Mouse (Mus musculus) hindlimb bud, embryonic 11.5 days (tissue): ENCODE results near the gene Egflam.
A peak's percentile ranks its signal among the peaks of the same experiment; 100 is the strongest.

Source experiments
- DNase-seq: peaks from one replicate; pipeline ENCODE4 v3.0.0-alpha.2; 2012; ENCODE audit warnings: low read depth, low spot score; ENCODE audit errors: extremely low spot score

Gene Egflam

DNA sequence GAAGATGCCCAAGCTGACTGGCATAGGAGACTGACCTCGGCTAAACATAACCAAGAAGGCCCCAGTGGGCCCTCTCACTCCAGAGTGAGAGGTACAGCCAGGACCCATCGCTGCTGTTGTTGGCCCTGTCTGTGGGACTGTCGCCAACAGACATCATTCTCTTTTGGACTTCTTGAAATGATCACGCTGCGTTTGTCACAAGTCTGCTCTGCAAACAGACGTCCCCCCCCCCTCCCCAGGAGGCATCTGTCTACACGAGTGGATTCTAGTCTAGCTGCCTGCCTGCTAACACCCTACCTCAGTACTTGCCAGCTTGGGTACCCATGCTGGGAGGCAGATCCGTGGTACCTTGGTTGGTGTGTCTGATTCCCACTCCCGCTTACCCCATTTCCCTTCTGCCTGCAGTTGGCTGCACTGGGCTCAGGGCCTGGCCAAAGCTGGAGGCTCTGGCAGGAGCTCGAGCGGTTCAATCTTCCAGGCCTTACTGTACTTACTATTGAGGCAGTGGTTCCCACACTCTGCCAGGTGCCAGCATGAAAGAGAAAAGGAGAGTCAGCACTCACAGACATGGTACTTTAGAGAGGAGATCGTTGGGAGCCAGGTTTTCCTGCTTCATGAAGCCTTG is 173.9 kb downstream of the Egflam start:
- no peak for DNase-seq

DNA sequence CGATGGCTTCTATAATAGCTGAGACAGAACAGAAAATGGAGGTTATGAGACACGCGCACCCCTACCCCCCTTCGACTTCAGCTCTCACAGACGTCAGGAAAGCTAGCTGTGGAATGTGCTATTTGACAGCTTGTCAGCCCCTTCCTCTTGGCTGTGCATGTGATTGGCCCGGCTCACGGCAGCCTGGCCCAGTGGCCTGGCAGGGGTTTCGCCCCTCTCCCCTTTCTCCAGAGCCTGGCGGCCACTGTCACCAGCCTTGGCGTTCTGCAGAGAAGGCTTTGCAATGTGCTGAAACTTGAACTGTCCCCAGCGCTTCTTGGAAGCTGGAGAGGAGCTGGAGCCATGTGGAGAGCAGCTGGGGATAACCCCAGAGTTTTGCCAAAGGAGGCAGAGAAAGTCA is 175.4 kb downstream of the Egflam start:
- no peak for DNase-seq

DNA sequence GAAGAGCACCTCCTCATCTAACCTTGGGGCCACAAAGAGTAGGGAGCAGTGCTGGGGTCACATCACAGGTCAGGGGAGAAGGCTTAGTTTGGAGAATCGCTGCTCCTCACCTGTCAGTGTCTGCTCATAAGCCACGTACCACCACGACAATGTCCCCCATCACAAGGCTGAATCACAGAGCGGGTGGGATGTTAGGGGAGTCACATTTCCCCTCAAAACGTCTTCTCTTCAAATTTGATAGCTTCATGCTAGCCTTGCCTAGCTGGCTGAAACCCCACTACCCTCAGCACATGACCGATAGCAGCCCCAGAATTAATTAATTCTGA is 181.0 kb downstream of the Egflam start:
- DNase-seq, result no peak

DNA sequence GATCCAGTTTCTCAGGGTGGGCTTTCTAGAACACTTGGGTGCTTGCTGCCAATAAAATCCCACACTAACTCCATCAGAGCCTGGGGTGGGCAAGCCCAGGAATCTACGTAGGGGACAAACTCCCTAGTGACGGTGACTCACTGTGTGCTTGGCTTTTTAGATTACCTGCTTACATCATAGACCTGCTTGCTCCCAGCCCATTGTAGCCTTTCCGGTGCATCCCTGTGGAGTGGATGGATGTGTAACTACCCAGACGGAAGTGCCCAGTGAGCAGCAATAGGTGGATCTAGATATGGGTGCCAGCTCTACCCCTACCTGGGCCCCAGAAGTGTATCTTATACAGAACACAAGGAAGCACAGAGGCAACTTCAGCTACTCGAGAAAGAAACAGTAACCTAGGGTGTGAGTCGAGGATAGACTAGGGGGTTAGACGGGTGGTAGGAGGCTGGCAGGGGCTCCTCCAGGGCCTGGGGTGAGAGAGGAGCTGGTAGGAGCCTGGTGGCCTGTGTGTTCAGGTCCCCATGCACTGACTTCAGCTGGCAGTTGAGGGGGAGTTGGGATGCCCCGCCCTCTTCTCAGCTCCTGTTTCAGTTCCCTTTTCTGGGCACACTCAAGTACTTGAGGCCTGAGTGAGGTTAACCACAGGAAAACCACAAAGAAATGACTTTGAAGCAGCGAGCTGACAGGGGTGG is 181.5 kb downstream of the Egflam start:
- DNase-seq, result no peak

DNA sequence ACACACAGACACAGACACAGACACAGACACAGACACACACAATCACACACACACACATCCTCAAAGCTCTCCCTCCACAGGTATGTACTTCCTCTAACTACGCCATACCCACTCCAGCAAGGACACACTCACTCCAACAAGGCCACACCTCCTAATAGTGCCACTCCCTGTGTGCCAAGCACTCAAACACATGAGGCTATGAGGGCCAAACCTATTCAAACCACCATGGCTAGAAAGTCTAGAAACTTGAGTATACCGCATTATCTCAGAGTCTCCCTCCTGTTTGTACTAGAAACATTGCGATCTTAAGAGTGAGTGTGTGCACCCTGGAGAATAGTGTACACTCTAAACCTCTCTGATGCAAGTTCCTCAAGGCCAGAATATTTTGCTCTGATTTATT is 182.3 kb downstream of the Egflam start:
- no peak for DNase-seq

DNA sequence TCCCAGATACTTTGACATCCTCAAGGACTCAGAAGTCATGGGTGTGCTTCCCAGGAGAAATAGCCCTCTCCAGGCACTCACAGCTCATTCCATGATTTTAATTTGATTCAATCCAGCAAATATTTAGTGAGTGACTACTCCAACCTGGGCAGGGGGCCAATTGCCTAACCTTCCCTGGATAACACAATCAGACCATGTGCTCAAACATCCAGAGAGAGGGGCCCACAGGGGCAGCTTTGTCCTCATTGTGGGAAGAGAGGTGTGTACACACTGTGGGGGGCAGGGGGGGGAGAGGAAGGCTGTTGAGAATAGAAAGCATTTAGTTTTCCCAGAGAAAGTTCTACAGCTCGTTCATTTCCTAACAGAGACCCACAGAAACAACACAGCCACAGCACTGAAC is 184.5 kb downstream of the Egflam start:
- DNase-seq, result no peak

DNA sequence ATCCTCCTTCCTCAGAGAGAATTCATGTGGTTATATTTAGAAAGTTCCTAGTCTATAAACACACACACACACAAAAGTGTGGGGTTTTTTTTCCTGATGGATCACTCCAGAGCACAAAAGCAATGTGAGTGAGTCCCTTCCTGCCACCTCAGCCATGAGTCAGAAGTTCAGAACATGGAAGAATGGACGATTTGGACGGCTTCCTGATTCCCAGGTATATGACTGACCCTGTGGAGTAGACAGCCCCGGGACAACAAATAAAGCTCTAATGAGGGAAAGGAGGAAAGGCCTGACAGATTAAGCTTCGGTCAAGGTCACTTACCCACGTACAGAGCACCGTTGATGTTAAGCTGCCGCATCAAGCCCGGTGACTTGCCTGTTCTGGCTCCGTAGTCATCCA is 190.0 kb downstream of the Egflam start:
- DNase-seq, result no peak

DNA sequence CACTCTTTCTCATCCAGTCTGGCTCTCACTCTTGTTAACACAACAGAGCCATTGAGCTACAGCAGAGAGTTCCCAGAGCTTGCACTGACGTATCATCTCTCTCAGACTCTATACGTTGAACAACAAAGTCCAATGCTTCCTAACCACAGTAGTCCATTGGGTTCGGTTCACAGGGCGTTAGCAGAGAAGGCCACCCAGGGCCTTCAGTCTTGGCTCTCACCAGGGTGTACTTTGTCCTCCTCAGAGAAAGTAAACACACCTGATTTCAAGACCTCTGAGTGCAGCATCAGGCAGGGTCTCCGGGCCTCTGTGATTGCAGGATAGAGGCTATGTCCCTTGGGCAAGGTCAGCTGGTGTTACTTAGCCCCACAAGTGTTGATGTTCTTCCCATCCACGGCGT is 190.9 kb downstream of the Egflam start:
- no peak for DNase-seq

DNA sequence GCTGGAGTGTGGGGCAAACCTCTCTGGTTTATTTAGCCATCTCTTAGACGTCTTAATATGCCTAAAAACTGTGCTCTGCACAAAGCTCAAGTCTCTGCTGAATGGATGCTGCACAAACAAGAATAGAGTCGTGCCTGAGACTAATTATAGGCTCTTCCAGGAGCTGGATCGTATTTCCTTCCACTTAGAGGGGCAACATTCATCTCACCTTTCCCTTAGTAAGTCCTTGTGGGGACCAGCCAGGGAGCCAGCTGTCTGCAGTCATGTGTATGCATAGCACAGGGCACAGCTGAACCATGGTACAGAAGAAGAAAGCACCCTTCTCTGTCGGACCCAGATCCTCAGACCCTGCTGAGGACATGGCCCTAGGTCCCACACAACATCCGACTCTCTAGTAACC is 192.1 kb downstream of the Egflam start:
- peak; percentile 41 for DNase-seq

DNA sequence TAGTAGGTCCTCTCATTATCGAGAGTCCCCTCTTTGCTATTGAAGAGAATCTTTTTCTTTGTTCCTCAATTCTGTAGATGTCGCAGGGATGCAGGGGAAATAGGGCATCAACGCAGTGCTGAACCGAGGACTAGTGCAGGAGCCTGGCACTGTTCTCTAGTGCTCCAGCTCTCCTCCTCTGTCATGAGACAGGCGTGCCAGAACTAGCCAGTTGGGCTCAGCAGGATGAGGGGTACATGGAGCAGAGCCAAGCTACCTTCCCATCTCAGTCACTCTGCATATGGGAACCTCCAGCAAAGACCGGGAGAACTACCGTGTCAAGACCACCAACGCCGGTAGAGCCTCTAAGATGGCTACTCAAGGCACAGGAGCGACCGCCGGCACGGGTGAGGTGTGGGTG is 193.3 kb downstream of the Egflam start:
- DNase-seq, result no peak

DNA sequence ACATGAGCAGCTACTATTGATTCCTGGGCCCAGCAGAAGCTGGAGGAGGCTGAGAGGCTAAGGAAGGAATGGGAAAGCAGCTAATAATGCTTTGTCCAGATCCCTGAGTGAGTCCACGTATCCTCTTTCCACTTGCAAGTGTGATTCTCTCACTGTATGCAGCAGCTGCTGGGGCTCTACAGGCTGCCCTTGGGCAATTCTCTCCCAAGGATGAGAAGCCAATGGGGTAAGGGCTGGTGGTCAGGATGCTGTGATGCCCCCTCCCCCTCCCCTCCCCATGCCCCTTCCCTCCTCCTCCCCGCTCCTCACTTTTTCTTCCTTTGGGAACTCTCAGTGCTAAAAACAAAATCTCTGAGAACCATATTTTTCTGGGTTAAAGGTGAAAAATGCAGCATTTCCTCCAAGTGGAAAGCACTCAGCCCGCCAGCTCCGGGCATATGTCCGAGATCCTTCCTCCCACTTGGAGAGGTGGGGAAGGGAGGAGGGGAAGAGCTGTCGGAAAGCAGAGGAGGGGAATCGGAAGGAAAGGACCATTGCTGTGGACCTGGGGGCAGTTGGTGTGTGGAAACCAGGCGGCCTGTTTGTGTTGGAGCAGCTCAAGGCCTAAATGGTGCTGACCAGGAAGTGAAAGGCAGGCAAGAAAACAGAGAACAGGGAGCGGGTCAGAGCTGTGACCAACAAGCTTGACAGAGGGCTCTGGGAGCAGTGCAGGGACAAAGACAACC is 194.4 kb downstream of the Egflam start:
- no peak for DNase-seq

DNA sequence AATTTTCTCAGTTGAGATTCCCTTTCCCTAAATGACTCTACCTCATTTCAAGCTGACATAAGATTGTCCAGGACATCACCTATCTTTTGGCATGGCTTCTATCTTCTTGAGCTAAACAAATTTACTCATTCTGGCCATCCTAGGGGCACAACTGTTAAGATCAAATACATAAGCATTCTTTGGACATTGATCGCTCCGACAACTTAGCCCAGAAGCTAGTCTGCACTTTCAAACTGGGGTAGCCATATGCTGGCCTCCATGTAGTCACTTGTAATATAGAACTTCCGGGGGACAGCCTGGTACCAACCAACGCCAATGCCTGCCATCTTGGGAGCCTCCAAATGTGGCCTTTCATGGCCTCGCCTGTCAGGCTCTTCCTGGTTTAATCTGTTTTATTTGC is 195.2 kb downstream of the Egflam start:
- no peak for DNase-seq

DNA sequence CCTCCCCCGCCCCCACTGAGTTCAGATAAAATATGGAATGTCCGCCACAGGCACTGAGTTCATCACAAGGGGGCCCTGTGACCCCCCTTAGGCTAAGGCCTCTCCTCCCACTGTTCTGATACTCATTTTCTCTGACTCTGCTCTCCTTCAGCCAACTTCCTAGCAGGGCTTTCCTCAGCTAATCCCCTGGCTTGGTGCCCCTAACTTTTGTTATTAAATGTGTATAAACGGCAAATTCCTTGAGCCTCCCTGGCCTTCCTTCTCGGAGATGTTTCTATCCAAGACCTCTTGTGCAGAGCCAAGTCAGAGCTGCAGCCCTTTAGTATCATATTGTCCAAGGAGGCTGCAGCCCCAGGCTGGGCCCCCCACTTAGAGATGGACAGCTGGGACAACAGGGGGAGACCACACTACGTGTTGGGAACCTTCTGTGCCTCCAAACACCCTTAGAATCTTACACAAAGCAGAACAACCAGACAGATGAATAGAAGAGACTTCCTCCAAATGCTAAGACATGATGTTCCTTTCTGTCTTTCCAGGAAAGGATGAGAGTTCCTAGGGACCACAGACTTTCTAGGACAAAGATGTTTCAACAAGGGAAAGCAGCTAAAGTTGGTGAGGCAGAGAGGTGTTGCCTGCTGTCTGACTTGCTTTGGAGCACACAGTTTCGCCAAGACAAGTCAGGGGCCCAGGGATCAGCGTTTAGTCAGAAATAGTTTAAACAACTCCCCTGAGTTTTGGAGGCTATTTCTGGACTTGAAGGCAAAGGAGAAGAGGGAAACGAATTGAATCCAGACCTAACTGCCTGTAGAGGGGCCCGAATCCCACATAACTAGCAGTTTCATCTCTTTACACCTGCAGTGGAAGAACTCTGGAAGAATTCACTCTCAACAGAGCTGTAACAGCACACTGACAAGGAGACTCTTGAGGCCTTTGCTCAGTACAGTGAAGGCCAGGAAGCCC is 196.5 kb downstream of the Egflam start:
- no peak for DNase-seq

DNA sequence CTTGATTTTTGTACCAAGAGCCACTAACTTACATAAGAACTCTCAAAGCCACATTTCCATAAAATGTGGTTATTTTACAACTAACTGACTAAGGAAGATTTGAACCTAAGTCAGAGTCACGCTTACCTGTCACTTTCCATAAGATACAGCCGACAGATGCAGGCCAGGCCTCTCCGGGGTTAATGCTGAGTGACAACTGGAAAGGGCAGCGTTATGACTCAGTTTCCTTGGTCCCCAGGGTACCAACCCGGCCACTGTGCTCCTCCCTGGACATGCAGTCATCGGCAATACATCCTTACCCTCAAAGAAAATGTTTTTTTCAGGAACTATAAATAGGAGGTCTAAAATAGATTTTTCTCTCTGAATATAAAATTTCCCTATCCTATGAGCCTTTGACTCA is 197.9 kb downstream of the Egflam start:
- no peak for DNase-seq

DNA sequence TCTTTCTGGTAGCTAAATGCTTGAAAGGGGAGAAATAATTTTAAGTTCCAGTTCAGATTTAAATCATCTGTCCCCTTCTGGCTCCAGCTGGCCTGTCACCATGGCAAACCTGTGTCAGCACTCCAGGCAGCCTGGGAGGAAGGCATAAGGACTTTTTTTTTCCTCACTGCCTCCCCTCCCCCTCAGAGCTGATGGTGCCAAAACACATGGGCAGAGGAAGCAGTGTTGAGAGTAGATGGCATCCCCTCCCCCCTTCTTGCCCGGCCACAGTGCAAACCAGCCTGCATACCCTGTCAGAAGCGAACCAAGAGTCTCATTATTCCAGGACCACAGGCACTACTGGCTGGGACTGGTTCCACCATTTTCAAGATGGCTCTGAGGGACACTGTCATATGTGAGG is 199.4 kb downstream of the Egflam start:
- DNase-seq, result no peak

DNA sequence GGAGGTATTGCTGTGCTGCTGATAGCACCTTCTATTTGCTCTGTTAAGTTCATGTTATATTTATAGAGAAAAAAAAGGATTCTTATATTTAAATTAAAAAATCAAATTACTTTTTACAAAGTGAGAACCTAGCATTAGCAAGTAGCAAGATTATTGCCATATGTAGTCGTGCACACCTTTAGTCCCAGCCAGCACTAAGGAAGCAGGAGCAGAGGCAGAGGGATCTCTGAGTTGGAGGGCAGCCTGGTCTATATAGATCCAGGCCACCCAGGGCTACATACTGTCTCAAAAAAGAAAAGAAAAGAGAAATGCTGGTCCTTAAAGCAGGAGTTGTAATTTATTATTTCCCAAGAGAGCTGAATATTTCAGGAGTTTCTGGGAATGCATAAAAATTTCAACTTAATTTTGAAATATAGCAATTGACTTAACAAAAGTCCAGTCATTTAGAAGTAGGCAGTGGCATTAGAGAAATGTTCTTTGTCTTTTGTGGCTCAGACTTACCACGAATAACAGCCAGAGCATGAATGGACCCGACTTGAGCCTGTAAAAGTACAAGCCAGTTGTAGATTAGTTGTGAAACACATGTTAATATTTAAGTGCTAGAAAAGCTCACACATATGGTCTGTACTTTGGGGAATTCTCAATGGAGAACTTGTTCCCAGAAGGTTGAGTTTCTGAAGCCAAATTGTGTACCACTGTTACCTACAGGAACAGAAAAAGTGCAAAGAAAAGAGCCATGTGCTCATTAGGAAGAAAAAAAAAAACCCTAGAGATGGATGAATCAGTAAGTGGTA is 200.3 kb downstream of the Egflam start:
- no peak for DNase-seq

DNA sequence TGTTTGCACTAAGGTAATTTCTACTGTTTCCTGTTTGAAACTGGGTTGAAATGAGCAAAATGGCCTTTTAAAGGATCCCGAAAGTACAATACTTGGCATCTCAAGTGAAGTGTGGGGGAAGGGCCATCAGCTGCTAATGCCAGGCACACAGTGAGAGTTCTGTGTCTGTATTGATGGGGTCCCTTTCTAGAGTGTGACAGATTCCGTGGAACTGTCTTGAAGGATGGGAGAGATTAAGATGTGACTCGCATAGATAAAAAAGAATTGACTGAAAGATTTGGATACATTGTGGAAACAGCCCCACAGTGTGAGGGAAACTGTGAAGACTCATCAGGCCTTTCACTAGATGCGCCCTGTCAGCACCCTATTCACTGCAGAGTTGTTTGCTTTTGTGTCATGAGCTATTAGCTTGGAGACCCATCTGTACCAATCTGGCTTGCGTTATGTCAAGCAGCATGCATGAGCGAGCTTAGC is 203.4 kb downstream of the Egflam start:
- no peak for DNase-seq

DNA sequence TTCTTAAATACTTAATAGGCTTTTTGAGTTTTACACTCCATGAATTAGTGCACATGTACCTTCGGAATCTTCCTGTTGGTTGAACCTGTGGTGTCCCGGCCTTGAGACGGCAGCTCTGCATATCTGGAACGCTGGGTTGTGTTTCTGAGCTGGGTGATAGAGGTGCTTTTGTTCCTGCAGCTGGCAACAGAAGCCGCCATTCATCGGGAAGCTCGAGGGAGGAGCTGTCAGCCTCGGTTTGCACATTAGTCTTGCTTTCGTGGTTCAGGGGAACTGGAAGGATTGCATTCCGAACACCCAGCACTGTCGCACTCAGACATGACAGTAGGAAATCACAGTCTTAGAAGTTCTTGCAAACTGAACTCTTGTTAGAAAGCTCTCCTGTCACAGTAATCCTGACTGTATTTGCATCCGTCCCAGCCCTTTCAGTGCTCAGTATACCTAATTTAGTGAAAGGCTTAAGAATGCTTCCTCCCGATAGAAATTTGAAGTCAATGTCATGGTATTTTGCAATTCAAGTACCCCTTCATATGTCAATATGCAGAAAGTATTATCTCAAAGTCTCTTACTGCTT is 204.0 kb downstream of the Egflam start:
- no peak for DNase-seq

DNA sequence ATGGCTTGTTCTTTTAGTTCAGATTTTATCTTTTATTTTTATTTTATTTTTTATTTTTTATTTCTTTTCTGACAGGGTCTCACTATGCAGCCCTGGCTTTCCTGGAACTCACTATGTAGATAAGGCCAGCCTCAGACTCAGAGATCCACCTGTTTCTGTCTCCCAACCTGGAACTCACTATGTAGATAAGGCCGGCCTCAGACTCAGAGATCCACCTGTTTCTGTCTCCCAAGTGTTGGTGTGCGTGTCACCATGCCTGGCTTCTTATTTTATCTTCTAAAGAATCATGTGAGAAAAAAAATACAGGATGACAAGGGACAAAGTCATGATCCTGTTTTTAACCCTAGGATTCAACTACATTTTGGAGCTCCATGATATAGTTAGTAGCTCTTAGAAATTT is 205.6 kb downstream of the Egflam start:
- no peak for DNase-seq

DNA sequence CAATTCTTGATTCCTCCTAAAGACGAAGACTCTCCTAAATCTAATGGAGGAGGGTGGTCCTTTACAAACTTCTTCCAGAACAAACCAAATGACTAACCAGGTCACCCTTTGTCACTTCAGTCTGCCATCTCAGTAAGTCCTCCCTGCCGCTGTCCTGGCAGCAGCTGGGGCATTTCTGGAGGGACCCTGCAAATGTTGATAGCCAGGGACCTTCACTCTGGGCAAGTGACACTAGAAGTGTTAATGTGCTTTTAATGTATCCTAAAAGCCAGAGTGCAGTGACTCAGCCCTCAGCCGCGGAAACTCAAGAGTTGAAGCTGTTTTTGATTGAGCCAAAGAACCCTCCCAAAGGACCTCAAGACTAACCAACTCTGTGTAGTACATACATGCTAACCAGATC is 207.1 kb downstream of the Egflam start:
- DNase-seq, result no peak
